Mouse (Mus musculus) adipocyte (in vitro differentiated cells): ENCODE data around the gene Lbp.

ENCODE experiments used
- DNase-seq: peaks from one replicate; pipeline ENCODE4 v3.0.0-alpha.2; 2016; ENCODE audit warnings: low spot score

The Lbp gene

GRCm38 (mm10) chr2:158305948-158306695 is at the start of gene Lbp:
TSS of gene Lbp (plus strand) at chr2:158306493.
- DNase-seq: peak; percentile 17

GRCm38 (mm10) chr2:158256894-158257293 is 49.4 kb upstream of the Lbp start:
- no peak for DNase-seq

- DNase-seq: no peak
Measured at GRCm38 (mm10) chr2:158258005-158258418, 48.3 kb upstream of the Lbp start, which contains the start of gene Bpi. TSS of gene Bpi (plus strand) at chr2:158258094.

- DNase-seq: peak; percentile 40
Measured at GRCm38 (mm10) chr2:158258781-158259180, 47.5 kb upstream of the Lbp start.

GRCm38 (mm10) chr2:158259498-158259897 is 46.8 kb upstream of the Lbp start:
- no peak for DNase-seq

GRCm38 (mm10) chr2:158264877-158265276 is 41.4 kb upstream of the Lbp start:
- DNase-seq: no peak

- no peak for DNase-seq
Measured at GRCm38 (mm10) chr2:158270017-158270416, 36.3 kb upstream of the Lbp start.

GRCm38 (mm10) chr2:158273646-158274045 is 32.6 kb upstream of the Lbp start:
- no peak for DNase-seq

GRCm38 (mm10) chr2:158275349-158275748 is 30.9 kb upstream of the Lbp start:
- no peak for DNase-seq

- DNase-seq: no peak
Measured at GRCm38 (mm10) chr2:158275811-158276210, 30.5 kb upstream of the Lbp start.

- DNase-seq: no peak
Measured at GRCm38 (mm10) chr2:158276451-158276850, 29.8 kb upstream of the Lbp start.

- no peak for DNase-seq
Measured at GRCm38 (mm10) chr2:158276878-158277277, 29.4 kb upstream of the Lbp start.

- no peak for DNase-seq
Measured at GRCm38 (mm10) chr2:158279656-158280055, 26.6 kb upstream of the Lbp start.

GRCm38 (mm10) chr2:158281497-158282205 is 24.6 kb upstream of the Lbp start:
- DNase-seq: no peak

- no peak for DNase-seq
Measured at GRCm38 (mm10) chr2:158283136-158283535, 23.2 kb upstream of the Lbp start.

GRCm38 (mm10) chr2:158283771-158284170 is 22.5 kb upstream of the Lbp start:
- DNase-seq: no peak

GRCm38 (mm10) chr2:158284571-158284970 is 21.7 kb upstream of the Lbp start:
- DNase-seq: peak; percentile 64

- DNase-seq: no peak
Measured at GRCm38 (mm10) chr2:158285655-158286054, 20.6 kb upstream of the Lbp start.

GRCm38 (mm10) chr2:158295700-158296099 is 10.6 kb upstream of the Lbp start:
- DNase-seq: no peak

GRCm38 (mm10) chr2:158299203-158299602 is 7.1 kb upstream of the Lbp start:
- DNase-seq: no peak

GRCm38 (mm10) chr2:158299731-158300130 is 6.6 kb upstream of the Lbp start:
- DNase-seq: no peak

GRCm38 (mm10) chr2:158302807-158303206 is 3.5 kb upstream of the Lbp start:
- no peak for DNase-seq

- DNase-seq: no peak
Measured at GRCm38 (mm10) chr2:158306696-158307049, 380 bp downstream of the Lbp start.

- no peak for DNase-seq
Measured at GRCm38 (mm10) chr2:158308276-158308675, 2.0 kb downstream of the Lbp start.
